Comparison of ENCODE assay signal across 19 mouse cellular contexts in the genomic region with DNA sequence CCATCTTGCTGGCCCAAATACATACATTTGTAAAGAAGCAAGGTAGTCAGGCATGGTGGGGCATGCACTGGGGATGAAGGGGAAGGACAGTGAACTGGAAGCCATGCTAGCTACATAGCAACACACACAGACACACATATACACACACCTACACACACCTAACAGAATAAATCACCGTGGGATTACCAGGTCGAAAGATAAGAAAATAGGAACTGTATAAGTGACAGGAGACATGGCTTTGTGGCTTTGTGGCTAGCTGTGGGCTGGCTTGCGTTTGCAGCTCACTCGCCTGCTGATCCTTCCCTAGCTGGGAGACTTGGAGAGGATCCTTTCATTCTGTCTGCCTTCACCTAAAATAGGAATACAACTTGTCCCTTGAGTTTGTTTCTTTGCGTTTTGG. TPM values are rescaled to one million over a fixed set of nuclear protein-coding genes. Genes with fewer than 3 reads are reported as not detected.
A peak's percentile ranks its signal among the peaks of the same experiment; 100 is the strongest.
DNase-seq lines count a peak whose midpoint lies in the region; TF ChIP-seq lines count a peak whose summit lies in the region.
"Had no signal": no experiment of that assay in that cellular context is flagged by ENCODE, and none has a peak within 500 bp of the region (broad histone marks: within the 10 kb centered on the region; RNA-seq: fewer than 3 reads in every experiment).

No protein-coding gene starts in this region.

- peaks cover 3 to 8% of the 10 kb centered on the region in 2 experiments; a peak in 3 of 4 replicates for H3K36me3 ChIP-seq in MEL (ENCODE audit: control insufficient read depth in 1 of 2, insufficient read depth in 2 of 2, low read length in 2 of 2)

- no peak for TF ChIP-seq POLR2A in MEL (IDR thresholded peaks at IDR 0.05; ENCODE audit: control insufficient read depth in 1 of 2, insufficient read depth in 1 of 2, low read depth in 1 of 2, low read length in 2 of 2, poor library complexity in 1 of 2)

- no peak overlapping the region for H3K4me3 ChIP-seq in MEL (ENCODE audit: control insufficient read depth in 1 of 2, insufficient read depth in 1 of 2, low read depth in 2 of 2, low read length in 2 of 2)

- no peaks in the 10 kb centered on the region for H3K9me3 ChIP-seq in MEL (replicated peaks; ENCODE audit: insufficient read depth, low read length)
- H3K9me3 ChIP-seq: G1E had no signal

- TF ChIP-seq RAD21 in MEL (IDR thresholded peaks at IDR 0.05; ENCODE audit: low read depth, low read length): no peak

- H3K4me1 ChIP-seq in MEL (ENCODE audit: control insufficient read depth in 1 of 2, insufficient read depth in 2 of 2, low read length in 2 of 2): peaks cover 0 to 8% of the 10 kb centered on the region in 2 experiments; a peak in 2 of 4 replicates

- no peak overlapping the region for H3K27ac ChIP-seq in MEL (ENCODE audit: control insufficient read depth, low read depth, low read length)

- peaks cover 9% of the 10 kb centered on the region for H3K79me2 ChIP-seq in MEL (ENCODE audit: control insufficient read depth, insufficient read depth, low read length, poor library complexity)

- DNase-seq in MEL (ENCODE audit: low read depth, low spot score): peak; percentile 47
- no peak for DNase-seq in layer of hippocampus, postnatal 10 days (ENCODE audit: low spot score in 2 of 2)
- DNase-seq: adrenal gland, adult 2 months; adrenal gland, adult 8-10 months; adrenal gland, postnatal 10 days; adrenal gland, postnatal 14 days; adrenal gland, postnatal 25 days; adrenal gland, postnatal 36 days; B cell, adult 2 months; cerebellum, adult 11 months; cerebellum, adult 11-12 months; cerebellum, adult 18-20 months; cerebellum, adult 2 months; cerebellum, adult 8-10 months had no signal

- no peak overlapping the region for H3K9ac ChIP-seq in MEL (ENCODE audit: control insufficient read depth, low read depth, low read length, poor library complexity, severe bottlenecking)

- TF ChIP-seq CTCF in MEL (IDR thresholded peaks at IDR 0.05 in 2 of 3, conservative IDR thresholded peaks at IDR 0.05 in 1 of 3; ENCODE audit: control insufficient read depth in 1 of 3, insufficient read depth in 1 of 3, low read depth in 2 of 3, low read length in 3 of 3, poor library complexity in 1 of 3, severe bottlenecking in 1 of 3): no peak

- H3K27me3 ChIP-seq in MEL (ENCODE audit: control insufficient read depth in 1 of 2, insufficient read depth in 2 of 2, low read length in 2 of 2): no peaks in the 10 kb centered on the region
- H3K27me3 ChIP-seq: CH12.LX, Patski had no signal

- no peak for TF ChIP-seq EP300 in MEL (IDR thresholded peaks at IDR 0.05; ENCODE audit: low read depth in 1 of 2, low read length in 2 of 2)

TF ChIP-seq in MEL, 35 proteins besides CTCF, POLR2A, EP300 and RAD21:
- peak; percentile 91 for TF ChIP-seq RCOR1 (IDR thresholded peaks at IDR 0.05; ENCODE audit: low read depth, low read length)
- TF ChIP-seq GATA1 (IDR thresholded peaks at IDR 0.05; ENCODE audit: low read depth, low read length): peak; percentile 36; the same call in 1 of the 2 replicates
- TF ChIP-seq MXI1 (IDR thresholded peaks at IDR 0.05; ENCODE audit: low read depth, low read length): no peak

RNA-seq across cellular contexts. Expression of gene Zscan22, which starts 3.9 kb away (rescaled TPM):
- total RNA-seq in MEL (2012; rRNA removed): 1.3 and 2.5 TPM in 2 replicates
- polyA plus RNA-seq in MEL (2012; ENCODE audit: insufficient read depth in 1 of 2, insufficient read length in 2 of 2, low read depth in 1 of 2, low replicate concordance in 2 of 2, missing spikeins in 1 of 2): 1 to 10 TPM in 1 of 2 experiments, not detected in 1; 7.1 TPM
- 10 to 100 TPM; 12.1 to 13.1 TPM for total RNA-seq in layer of hippocampus, postnatal 10 days (2021)

RNA-seq across cellular contexts. Expression of gene Zfp128, which starts 20.5 kb away (rescaled TPM):
- 1.1 TPM in 2 replicates for total RNA-seq in MEL (2012; rRNA removed)
- 1 to 10 TPM in 1 of 2 experiments, not detected in 1; 1.5 TPM for polyA plus RNA-seq in MEL (2012; ENCODE audit: insufficient read depth in 1 of 2, insufficient read length in 2 of 2, low read depth in 1 of 2, low replicate concordance in 2 of 2, missing spikeins in 1 of 2)
- total RNA-seq in layer of hippocampus, postnatal 10 days (2021): 1 to 10 TPM; 6.0 to 8.9 TPM

RNA-seq across cellular contexts. Expression of gene Rps5, which starts 20.6 kb away (rescaled TPM):
- total RNA-seq in MEL (2012; rRNA removed): 3,873 and 4,196 TPM in 2 replicates
- polyA plus RNA-seq in MEL (2012; ENCODE audit: insufficient read depth in 1 of 2, insufficient read length in 2 of 2, low read depth in 1 of 2, low replicate concordance in 2 of 2, missing spikeins in 1 of 2): 1,000 to 10,000 TPM in 1 of 2 experiments, 100 to 1,000 TPM in 1; 960 to 2,915 TPM
- total RNA-seq in layer of hippocampus, postnatal 10 days (2021): 100 to 1,000 TPM; 535 to 542 TPM

RNA-seq across cellular contexts. Expression of gene Rnf225, which starts 25.7 kb away (rescaled TPM):
- total RNA-seq in MEL (2012; rRNA removed): 0.89 and 1.0 TPM in 2 replicates
- polyA plus RNA-seq in MEL (2012; ENCODE audit: insufficient read depth in 1 of 2, insufficient read length in 2 of 2, low read depth in 1 of 2, low replicate concordance in 2 of 2, missing spikeins in 1 of 2): 1 to 10 TPM in 1 of 2 experiments, not detected in 1; 2.3 TPM
- 1 to 10 TPM; 1.2 TPM for total RNA-seq in layer of hippocampus, postnatal 10 days (2021)
- polyA plus RNA-seq: activated CD4-positive, CD25-positive, alpha-beta regulatory T cell, adult 4 months; CD4-positive, CD25-positive, alpha-beta regulatory T cell, adult 4 months had no signal
